Mouse (Mus musculus) bone marrow, adult 2 months (tissue): ENCODE measurements around the gene Fcna. TPM values are rescaled to one million over a fixed set of nuclear protein-coding genes. Genes with fewer than 3 reads are reported as not detected.
A peak's percentile ranks its signal among the peaks of the same experiment; 100 is the strongest.

Source experiments
- H3K27ac ChIP-seq: fragments of 200-500 bp; 2 replicates; pipeline ENCODE4 v1.5.1; 2012; ENCODE audit warnings: low read depth, mild to moderate bottlenecking, control low read depth, inconsistent platforms, low read length; ENCODE audit not compliant: control insufficient read depth, poor library complexity, insufficient read depth
- H3K4me1 ChIP-seq: fragments of 200-500 bp; 2 replicates; pipeline ENCODE4 v1.6.1; 2011; ENCODE audit warnings: low read length; ENCODE audit not compliant: control insufficient read depth, insufficient read depth
- H3K4me3 ChIP-seq: fragments of 200-500 bp; replicated peaks from 2 replicates; pipeline ENCODE3; 2011; ENCODE audit warnings: mild to moderate bottlenecking, low read depth, low read length, control low read depth; ENCODE audit not compliant: control insufficient read depth
- CTCF ChIP-seq: fragments of 200-500 bp; IDR thresholded peaks from 2 replicates; pipeline ENCODE4 v1.5.1; 2011; ENCODE audit warnings: low read length, control low read depth; ENCODE audit not compliant: control insufficient read depth, insufficient read depth
- POLR2A ChIP-seq: fragments of 200-500 bp; IDR thresholded peaks from 2 replicates; pipeline ENCODE4 v1.6.1; 2011; ENCODE audit warnings: low read depth, mild to moderate bottlenecking, control low read depth, low read length, borderline replicate concordance; ENCODE audit not compliant: control insufficient read depth
- WGBS: fragments of 180-500 bp; shearing (Covaris S2); methylation state at CpG from one replicate; pipeline ENCODE4 v1.1.7; 2018; 5-methylcytosine and 5-hydroxymethylcytosine counted together
- polyA plus RNA-seq: library from polyadenylated mRNA; stranded (reverse); fragments of >200 nt; gene quantifications from 2 replicates; pipeline ENCODE4 v1.2.4, GENCODE M21; 2011; ENCODE audit warnings: low replicate concordance; ENCODE audit not compliant: missing spikeins, insufficient read depth, insufficient read length

Fcna gene
- polyA plus RNA-seq, 1 experiment, result 28.0 TPM

DNA sequence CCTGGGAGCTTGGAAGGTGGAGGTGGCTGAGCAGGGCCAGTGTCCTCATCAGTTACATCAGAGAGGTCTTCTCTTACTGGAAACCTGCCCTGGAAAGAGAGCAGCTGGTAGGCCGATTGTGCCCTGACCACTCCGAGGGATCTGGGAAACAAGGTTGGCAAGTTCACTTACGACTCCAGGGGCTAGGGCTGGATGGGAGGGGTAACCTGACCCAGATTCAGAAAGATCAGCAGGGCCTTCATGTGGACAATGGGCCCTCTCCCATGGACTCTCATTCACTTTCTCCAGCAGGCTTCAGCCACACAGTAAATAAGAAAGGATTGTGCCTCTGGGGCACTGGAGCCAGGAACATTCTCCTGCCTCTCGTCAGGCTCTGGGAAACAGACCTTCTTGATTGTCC, 43.0 kb downstream of the Fcna start:
- Histone ChIP-seq H3K4me1 (no peaks in the 10 kb centered on the region), H3K27ac (no peak overlapping the region), H3K4me3 (no peak overlapping the region)
- WGBS, result 91% methylated on average over 4 of the region's 4 CpGs
- TF ChIP-seq POLR2A, result no peak
- TF ChIP-seq CTCF, result no peak

DNA sequence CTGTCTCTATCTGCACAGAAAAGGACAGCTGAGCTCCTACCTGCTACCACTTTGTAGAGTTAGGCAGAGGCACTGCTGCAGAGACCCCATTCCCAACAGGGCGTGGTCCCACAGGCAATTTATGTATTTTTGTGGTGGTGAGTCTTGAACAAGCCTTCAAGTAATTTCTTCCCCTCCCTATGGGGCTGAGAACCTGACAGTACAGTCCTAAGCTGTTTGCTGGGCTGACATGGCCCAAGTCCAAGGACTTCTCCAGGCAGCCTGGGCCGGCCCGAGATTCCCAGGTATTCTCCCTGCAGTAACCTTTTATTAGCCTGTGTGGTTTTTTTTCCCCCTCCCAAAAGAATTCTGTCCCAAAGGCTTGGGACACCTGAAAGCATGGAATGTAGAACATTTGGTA, 43.7 kb downstream of the Fcna start:
- no peak for TF ChIP-seq CTCF
- no peak for TF ChIP-seq POLR2A
- Histone ChIP-seq H3K27ac (no peak overlapping the region), H3K4me3 (no peak overlapping the region), H3K4me1 (no peaks in the 10 kb centered on the region)
- 84% methylated on average over 3 of the region's 3 CpGs for WGBS

DNA sequence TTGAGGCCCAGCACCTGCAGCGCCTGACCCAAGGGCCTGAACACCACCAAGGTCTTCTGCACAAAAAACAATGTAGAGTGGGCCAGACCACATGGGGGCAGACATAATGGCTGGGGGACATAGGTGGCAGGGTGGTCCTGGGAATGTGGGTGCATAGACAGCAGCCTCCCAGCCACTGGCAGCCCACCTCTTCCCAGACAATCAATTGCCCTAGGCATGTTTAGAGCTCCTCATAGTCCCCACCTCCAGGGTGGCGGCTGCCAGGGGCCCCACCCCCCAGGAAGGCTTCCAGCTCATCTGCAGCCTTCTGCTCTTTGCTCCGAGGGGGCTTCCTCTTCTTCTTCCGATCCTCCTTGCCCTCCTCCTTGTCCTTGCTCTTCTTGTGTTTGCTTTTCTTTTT, 44.3 kb downstream of the Fcna start:
- 69% methylated on average over 4 of the region's 4 CpGs for WGBS
- TF ChIP-seq POLR2A (no peak), CTCF (no peak)
- Histone ChIP-seq H3K4me3 (no peak overlapping the region), H3K27ac (no peak overlapping the region), H3K4me1 (no peaks in the 10 kb centered on the region)

DNA sequence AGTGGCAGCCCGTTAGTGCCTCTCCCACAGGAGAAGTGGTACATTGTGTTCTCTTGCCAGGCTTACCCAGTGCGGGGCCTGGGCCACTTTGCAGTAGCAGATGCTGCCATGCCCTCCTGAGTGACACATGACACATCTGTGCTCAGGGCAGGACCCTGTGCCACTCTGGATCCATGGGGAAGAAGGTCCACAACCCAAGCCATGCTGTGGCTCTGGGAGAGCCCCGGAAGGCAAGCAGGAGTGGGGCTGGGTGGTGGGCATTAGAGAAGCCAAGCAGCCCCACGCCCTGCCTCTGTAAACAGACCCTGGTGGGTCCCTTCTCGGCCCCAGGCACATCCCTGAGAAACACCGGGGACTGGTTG, 44.7 kb downstream of the Fcna start:
- TF ChIP-seq CTCF (no peak), POLR2A (no peak)
- Histone ChIP-seq H3K4me3 (no peak overlapping the region), H3K27ac (no peak overlapping the region), H3K4me1 (no peaks in the 10 kb centered on the region)
- 88% methylated on average over 6 of the region's 6 CpGs for WGBS

DNA sequence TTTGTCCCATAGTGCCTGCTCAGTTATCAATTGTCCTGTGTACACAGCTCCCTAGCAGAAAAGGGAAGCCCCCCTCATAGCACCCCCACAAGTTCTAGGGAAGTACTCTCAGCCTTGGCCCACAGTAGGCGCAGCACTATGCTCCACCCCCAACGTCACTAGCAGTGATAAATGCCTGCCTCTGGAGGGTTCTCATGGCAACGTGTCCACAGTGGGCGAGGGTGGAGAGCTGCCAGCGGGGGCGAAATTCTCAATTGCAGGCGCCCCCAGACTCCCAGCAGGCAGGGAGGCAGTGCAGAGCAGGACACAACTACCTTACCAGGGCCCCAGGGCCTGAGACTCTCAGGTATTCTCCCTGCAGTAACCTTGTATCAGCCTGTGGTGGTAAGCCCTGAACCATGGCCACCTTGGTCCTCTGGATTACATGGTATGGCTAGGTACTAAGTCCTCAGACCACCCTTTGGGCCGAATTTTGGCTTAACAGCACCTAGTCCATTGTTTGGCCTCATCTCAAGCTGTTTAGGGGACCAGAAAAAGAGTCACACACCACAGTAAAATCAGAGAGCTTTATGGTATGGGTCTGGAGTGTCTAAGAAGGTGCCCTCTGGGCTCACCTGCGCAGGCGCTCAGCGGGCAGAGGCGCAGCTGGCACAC, 45.2 kb downstream of the Fcna start:
- no peak overlapping the region for H3K4me3 ChIP-seq
- TF ChIP-seq POLR2A (no peak), CTCF (no peak)
- WGBS, result 42% methylated on average over 12 of the region's 12 CpGs
- H3K27ac ChIP-seq, result no peak overlapping the region
- H3K4me1 ChIP-seq, result no peaks in the 10 kb centered on the region

DNA sequence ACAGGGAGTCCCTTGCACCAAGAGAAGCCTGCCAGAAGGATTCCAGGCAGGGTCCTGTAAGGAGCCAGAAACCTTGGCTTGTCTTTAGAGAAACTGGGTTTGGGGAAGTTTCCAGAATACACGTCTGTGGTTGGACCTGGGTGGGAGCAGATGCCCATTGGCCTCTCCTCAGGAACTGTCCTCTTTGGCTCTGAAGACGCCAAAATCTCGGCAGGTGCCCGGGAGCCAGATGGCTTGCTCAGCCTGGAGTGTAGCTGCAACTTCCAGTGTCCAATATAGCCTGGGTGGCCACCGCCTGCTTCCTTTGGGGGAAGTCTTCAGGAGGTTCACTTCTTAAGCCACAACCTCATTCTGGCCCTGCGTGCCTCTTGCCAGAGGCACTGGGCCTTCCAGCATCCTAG, 45.9 kb downstream of the Fcna start:
- TF ChIP-seq CTCF, result no peak
- no peak for TF ChIP-seq POLR2A
- Histone ChIP-seq H3K4me3 (no peak overlapping the region), H3K27ac (no peak overlapping the region), H3K4me1 (no peaks in the 10 kb centered on the region)
- WGBS, result 3% methylated on average over 6 of the region's 6 CpGs

DNA sequence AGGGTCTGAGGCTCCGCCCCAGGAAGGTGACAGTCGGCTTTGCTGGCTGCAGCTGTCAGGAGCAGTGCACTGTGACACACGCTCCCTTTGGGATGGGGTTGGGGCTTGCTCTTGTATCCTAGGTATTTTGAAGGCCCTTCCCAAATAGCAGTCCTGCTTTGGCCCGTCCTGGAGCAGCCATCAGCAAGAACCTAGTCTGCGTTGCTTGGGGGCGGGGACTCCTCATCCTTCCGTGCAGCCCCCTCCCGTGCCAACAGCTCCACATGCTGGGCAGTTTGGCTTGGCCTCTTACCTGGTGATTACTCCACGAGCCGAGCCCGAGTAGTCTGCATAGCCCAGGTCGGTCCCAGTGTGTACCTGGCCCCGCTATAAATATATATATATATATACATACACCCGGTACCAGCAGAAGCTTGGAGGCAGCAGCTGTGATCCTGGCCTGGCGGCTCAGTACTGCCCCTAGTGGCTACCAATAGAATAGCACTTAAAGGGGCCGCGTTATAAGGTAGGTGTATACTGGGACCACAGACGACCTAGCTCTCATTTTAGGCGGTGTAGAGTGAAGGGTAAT, 46.5 kb downstream of the Fcna start, which contains the start of gene Ajm1:
Ajm1 (minus strand) TSS at position 464 of the 571 bp plus-strand sequence.
- Histone ChIP-seq H3K4me3 (no peak within 1 kb of the TSS), H3K27ac (no peak within 1 kb of the TSS), H3K4me1 (no peaks in the 10 kb centered on the region)
- 6% methylated on average over 19 of the region's 19 CpGs for WGBS
- peak; percentile 85 for TF ChIP-seq CTCF
- no peak for TF ChIP-seq POLR2A

DNA sequence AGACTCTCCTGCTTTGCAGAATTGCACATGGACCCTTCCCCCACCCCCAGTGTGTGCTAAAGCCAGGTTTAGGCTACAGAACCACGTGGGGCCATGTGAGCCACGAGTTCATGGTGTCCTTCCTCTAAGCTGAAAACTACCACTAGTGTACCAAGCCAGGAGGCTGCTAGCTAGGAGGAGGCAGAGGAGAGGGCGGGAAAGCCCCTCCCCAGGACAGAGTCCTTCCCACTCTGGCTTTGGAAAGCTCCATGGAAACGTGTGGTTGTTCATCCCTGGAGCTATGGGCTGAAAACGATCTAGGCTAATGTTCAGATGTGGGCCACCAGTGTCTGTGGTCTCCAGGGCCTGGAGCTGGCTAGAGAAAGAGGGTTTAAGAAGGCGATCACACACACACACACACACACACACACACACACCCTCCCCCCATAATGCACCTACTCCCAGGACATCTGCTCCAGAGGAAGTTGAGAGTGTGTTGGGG, 47.2 kb downstream of the Fcna start:
- TF ChIP-seq CTCF (no peak), POLR2A (no peak)
- peaks cover 2% of the 10 kb centered on the region for H3K4me1 ChIP-seq
- H3K4me3 ChIP-seq, result no peak overlapping the region
- 30% methylated on average over 6 of the region's 6 CpGs for WGBS
- H3K27ac ChIP-seq, result no peak overlapping the region

DNA sequence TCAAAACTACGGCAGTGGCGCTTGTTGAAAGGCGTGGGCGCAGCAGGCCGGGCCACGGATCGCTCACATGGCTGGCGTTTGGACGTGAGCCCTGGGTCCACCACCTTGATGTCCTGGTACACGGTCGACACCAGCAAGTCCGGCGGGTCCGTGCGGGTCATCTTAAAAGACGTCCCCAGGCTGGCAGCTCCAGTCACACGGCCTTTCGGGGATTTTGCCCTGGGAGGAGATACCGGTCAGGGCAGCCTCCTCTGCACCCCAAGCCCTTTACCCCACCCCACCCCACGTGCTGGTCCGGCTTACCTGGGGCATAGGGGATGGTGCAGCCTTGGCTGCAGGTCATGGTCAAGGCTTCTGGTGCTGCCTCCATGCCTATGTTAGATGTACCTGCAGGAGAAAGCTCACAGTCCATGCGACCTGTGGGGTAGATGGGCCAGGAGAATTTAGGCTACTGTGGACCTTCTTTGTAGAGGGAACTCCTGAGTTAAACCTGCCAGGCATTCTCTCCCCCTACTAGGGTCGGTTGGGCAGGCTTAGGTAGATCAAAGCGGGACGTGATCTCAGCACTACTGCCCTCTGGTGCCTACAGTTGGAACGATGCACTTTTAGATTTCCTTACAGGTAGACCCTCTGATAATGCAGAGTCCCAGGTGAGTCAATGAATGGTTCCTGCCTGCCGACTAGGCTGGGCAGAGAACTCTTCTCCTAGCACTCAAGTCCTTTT, 47.9 kb downstream of the Fcna start:
- Histone ChIP-seq H3K4me1 (peaks cover 4% of the 10 kb centered on the region), H3K27ac (no peak overlapping the region), H3K4me3 (no peak overlapping the region)
- peak; percentile 55 for TF ChIP-seq CTCF
- TF ChIP-seq POLR2A, result no peak
- 8% methylated on average over 27 of the region's 27 CpGs for WGBS
